Mouse (Mus musculus) left cerebral cortex, postnatal 14 days (tissue): ENCODE data around the gene Mllt3. TPM values are rescaled to one million over a fixed set of nuclear protein-coding genes. Genes with fewer than 3 reads are reported as not detected.

ENCODE experiments used
- DNase-seq, 2 experiments: peaks; one replicate each; pipeline ENCODE4 v3.0.0; 2021 to 2022; ENCODE audit warnings: low spot score in 2 of 2, mixed read lengths in 1 of 2
- intact Hi-C: fragments of 180-260 bp; cut with DNase I; formaldehyde crosslinking; loops from one replicate; pipeline ENCODE4 v1.15.1; 2025
- long read RNA-seq, 2 experiments: library from polyadenylated mRNA; stranded (forward); transcript quantifications; one replicate each; pipeline ENCODE4 v2.0.0; 2021
- total RNA-seq, 2 experiments: library from RNA; stranded (reverse); gene quantifications; 2 replicates each; pipeline ENCODE4 v1.2.3; 2021

Mllt3 gene
- 10 to 100 TPM; 33.4 to 41.8 TPM for total RNA-seq
- long read RNA-seq, experiment 1, full-length matches to known transcripts: 5 of 8 reads
- long read RNA-seq, experiment 1, partial matches to known transcripts: 1 of 8 reads
- long read RNA-seq, experiment 1, other reads (novel, unspliced or antisense): 2 of 8 reads
- long read RNA-seq, experiment 2, full-length matches to known transcripts: 3 of 7 reads
- long read RNA-seq, experiment 2, partial matches to known transcripts: 1 of 7 reads
- long read RNA-seq, experiment 2, other reads (novel, unspliced or antisense): 3 of 7 reads

GRCm38 (mm10) chr4:88033216-88033653, at the start of gene Mllt3:
Gene Mllt3, minus strand, starts transcription at chr4:88033364.
- peak; percentile 93 to 94 for DNase-seq
- intact Hi-C loops: loop anchor here (1.0 to 5.0 kb wide), 7 partner anchors 62 to 666 kb away; partner anchors contain the start of gene Focad

- no peak for DNase-seq
- intact Hi-C loops: no loop called here
Measured at GRCm38 (mm10) chr4:88082381-88082780, 49.2 kb upstream of the Mllt3 start.

GRCm38 (mm10) chr4:88081885-88082284, 48.7 kb upstream of the Mllt3 start:
- intact Hi-C loops: no loop called here
- no peak for DNase-seq

- no peak for DNase-seq
- intact Hi-C loops: no loop called here
Measured at GRCm38 (mm10) chr4:88081417-88081816, 48.3 kb upstream of the Mllt3 start.

- intact Hi-C loops: no loop called here
Measured at GRCm38 (mm10) chr4:88078983-88079382, 45.8 kb upstream of the Mllt3 start.

GRCm38 (mm10) chr4:88075388-88075787, 42.2 kb upstream of the Mllt3 start:
- DNase-seq: no peak
- intact Hi-C loops: no loop called here

More at GRCm38 (mm10) chr4:88078983-88079382, 45.8 kb upstream of the Mllt3 start:
- DNase-seq: no peak

- intact Hi-C loops: no loop called here
- DNase-seq: no peak
Measured at GRCm38 (mm10) chr4:88046280-88046679, 13.1 kb upstream of the Mllt3 start.

- intact Hi-C loops: no loop called here
- DNase-seq: no peak
Measured at GRCm38 (mm10) chr4:88045151-88045550, 12.0 kb upstream of the Mllt3 start.

- peak; percentile 57 to 73 for DNase-seq
- intact Hi-C loops: no loop called here
Measured at GRCm38 (mm10) chr4:88035361-88035760, 2.2 kb upstream of the Mllt3 start.

- intact Hi-C loops: loop anchor here (5.0 kb wide), 5 partner anchors 203 to 667 kb away; no protein-coding TSS in a partner anchor
- no peak for DNase-seq
Measured at GRCm38 (mm10) chr4:88034387-88035157, 1.4 kb upstream of the Mllt3 start.

GRCm38 (mm10) chr4:88033729-88034386, 694 bp upstream of the Mllt3 start:
- DNase-seq: no peak
- intact Hi-C loops: loop anchor here (1.0 to 5.0 kb wide), 7 partner anchors 61 to 667 kb away; partner anchors contain the start of gene Focad

GRCm38 (mm10) chr4:88032151-88033098, 739 bp downstream of the Mllt3 start:
- peak; percentile 52 to 60 for DNase-seq
- intact Hi-C loops: loop anchor here (1.0 to 5.0 kb wide), 7 partner anchors 62 to 665 kb away; partner anchors contain the start of gene Focad

GRCm38 (mm10) chr4:88031211-88032150, 1.7 kb downstream of the Mllt3 start:
- intact Hi-C loops: loop anchor here (2.0 to 5.0 kb wide), 6 partner anchors 63 to 664 kb away; partner anchors contain the start of gene Focad

GRCm38 (mm10) chr4:88023567-88023966, 9.6 kb downstream of the Mllt3 start:
- DNase-seq: no peak
- intact Hi-C loops: no loop called here

More at GRCm38 (mm10) chr4:88031211-88032150, 1.7 kb downstream of the Mllt3 start:
- DNase-seq: peak in 1 of 2 experiments; percentile 19

GRCm38 (mm10) chr4:88022623-88023022, 10.5 kb downstream of the Mllt3 start:
- no peak for DNase-seq
- intact Hi-C loops: no loop called here

GRCm38 (mm10) chr4:88020421-88020820, 12.7 kb downstream of the Mllt3 start:
- intact Hi-C loops: no loop called here
- DNase-seq: no peak

GRCm38 (mm10) chr4:88019645-88020044, 13.5 kb downstream of the Mllt3 start:
- intact Hi-C loops: no loop called here

More at GRCm38 (mm10) chr4:88019645-88020044, 13.5 kb downstream of the Mllt3 start:
- no peak for DNase-seq
